Mouse (Mus musculus) cerebellum, postnatal 36 days (tissue): Measurements from ENCODE around the gene Atp6v1a.

Source experiments
- DNase-seq, 2 experiments: peaks; one replicate each; pipeline ENCODE4 v3.0.0; 2021 to 2022; ENCODE audit warnings: mixed read lengths in 2 of 2

Atp6v1a gene

GRCm38 (mm10) chr16:44136511-44137021 lies 2.9 kb downstream of the Atp6v1a start:
- no peak for DNase-seq

GRCm38 (mm10) chr16:44133187-44133586 lies 6.3 kb downstream of the Atp6v1a start:
- DNase-seq: no peak

GRCm38 (mm10) chr16:44132300-44132699 lies 7.2 kb downstream of the Atp6v1a start:
- no peak for DNase-seq

- no peak for DNase-seq
These were observed 13.1 kb downstream of the Atp6v1a start for GRCm38 (mm10) chr16:44126437-44126836.

GRCm38 (mm10) chr16:44125436-44125835 lies 14.1 kb downstream of the Atp6v1a start:
- DNase-seq: no peak

- DNase-seq: no peak
These were observed 14.8 kb downstream of the Atp6v1a start for GRCm38 (mm10) chr16:44124713-44125112.

GRCm38 (mm10) chr16:44123786-44124185 lies 15.7 kb downstream of the Atp6v1a start:
- DNase-seq: peak; percentile 60 to 69

- DNase-seq: peak; percentile 52 to 64
These were observed 16.4 kb downstream of the Atp6v1a start for GRCm38 (mm10) chr16:44122982-44123725.

- no peak for DNase-seq
These were observed 16.9 kb downstream of the Atp6v1a start for GRCm38 (mm10) chr16:44122574-44122973.

- no peak for DNase-seq
These were observed 17.4 kb downstream of the Atp6v1a start for GRCm38 (mm10) chr16:44122122-44122521.

GRCm38 (mm10) chr16:44119753-44120501 lies 19.6 kb downstream of the Atp6v1a start:
- no peak for DNase-seq

- no peak for DNase-seq
These were observed 30.5 kb downstream of the Atp6v1a start for GRCm38 (mm10) chr16:44109002-44109401.

- DNase-seq: no peak
These were observed 34.3 kb downstream of the Atp6v1a start for GRCm38 (mm10) chr16:44105211-44105610.

- DNase-seq: no peak
These were observed 35.4 kb downstream of the Atp6v1a start for GRCm38 (mm10) chr16:44103806-44104766.

- DNase-seq: no peak
These were observed 36.6 kb downstream of the Atp6v1a start for GRCm38 (mm10) chr16:44102925-44103324.

GRCm38 (mm10) chr16:44101181-44101710 lies 38.3 kb downstream of the Atp6v1a start:
- no peak for DNase-seq

GRCm38 (mm10) chr16:44099377-44099776 lies 40.1 kb downstream of the Atp6v1a start:
- DNase-seq: no peak

- DNase-seq: no peak
These were observed 51.9 kb downstream of the Atp6v1a start for GRCm38 (mm10) chr16:44087650-44088049.

- peak; percentile 53 to 64 for DNase-seq
These were observed 76.2 kb downstream of the Atp6v1a start, which contains the start of gene Gramd1c for GRCm38 (mm10) chr16:44063025-44063894. TSS of gene Gramd1c (minus strand) at chr16:44063345.

GRCm38 (mm10) chr16:44061341-44061740 lies 78.2 kb downstream of the Atp6v1a start:
- DNase-seq: no peak

GRCm38 (mm10) chr16:44060604-44061286 lies 78.8 kb downstream of the Atp6v1a start:
- no peak for DNase-seq
